Mouse (Mus musculus): ENCODE results near the gene Dlg5.

GRCm38 (mm10) chr14:24253611-24254202 is 8.0 kb upstream of the Dlg5 start:
- TF ChIP-seq CTCF (IDR thresholded peaks at IDR 0.05; ENCODE audit: borderline replicate concordance, control insufficient read depth, extremely low read depth, insufficient read depth, low read length, poor library complexity) (no peak), POLR2A (IDR thresholded peaks at IDR 0.05; ENCODE audit: control insufficient read depth, extremely low read depth, insufficient read depth, low read length, poor library complexity) (no peak)
